Mouse (Mus musculus) liver, adult 2 months (tissue): ENCODE measurements around the gene Nxpe5.

Experiments used
- CTCF ChIP-seq: fragments of 200-500 bp; IDR thresholded peaks from 2 replicates; pipeline ENCODE4 v1.5.1; 2011; ENCODE audit warnings: low read depth, low read length, control low read depth
- POLR2A ChIP-seq: fragments of 200-500 bp; IDR thresholded peaks from 2 replicates; pipeline ENCODE4 v1.6.1; 2011; ENCODE audit warnings: low read length, control low read depth; ENCODE audit not compliant: insufficient read depth; ENCODE audit errors: extremely low read depth

DNA sequence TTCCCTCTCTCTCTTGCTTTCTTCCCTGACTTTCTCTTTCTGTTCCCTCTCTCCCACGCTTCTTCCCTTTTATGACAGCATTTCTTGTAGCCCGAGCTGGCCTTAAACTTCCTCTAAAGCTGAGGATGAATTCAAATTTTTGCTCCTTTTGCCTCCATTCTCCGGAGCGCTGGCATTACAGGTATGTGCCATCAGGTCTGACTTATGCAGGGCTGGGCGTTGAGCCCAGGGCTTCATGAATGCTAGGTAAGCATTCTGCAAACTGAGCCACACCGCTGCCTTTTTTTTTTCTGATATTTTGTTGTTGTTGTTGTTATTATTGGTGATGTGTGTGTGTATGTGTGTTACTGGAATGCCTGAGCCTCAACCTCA lies 38.5 kb downstream of the Nxpe5 start:
- TF ChIP-seq CTCF (no peak), POLR2A (no peak)
